ENCODE assay signal across 10 mouse cellular contexts in the genomic region with DNA sequence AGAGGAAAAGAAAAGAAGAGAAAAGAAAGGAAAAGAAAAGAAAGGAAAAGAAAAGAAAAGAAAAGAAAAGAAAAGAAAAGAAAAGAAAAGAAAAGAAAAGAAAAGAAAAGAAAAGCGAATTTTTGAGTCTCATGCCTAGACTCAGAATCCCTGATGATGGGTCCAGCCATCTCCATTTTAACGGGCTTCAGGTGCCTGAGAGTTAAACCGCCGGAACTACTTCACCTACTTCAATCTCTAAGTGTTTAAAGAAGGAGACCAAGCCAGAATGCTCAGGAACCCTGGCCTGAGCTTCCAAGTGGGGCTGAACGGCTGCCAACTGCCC. TPM values are rescaled to one million over a fixed set of nuclear protein-coding genes. Genes with fewer than 3 reads are reported as not detected.
DNase-seq lines count a peak whose midpoint lies in the region; ATAC-seq and TF ChIP-seq lines count a peak whose summit lies in the region.
"Not testable (repeated sequence)": the region's sequence is repeated elsewhere in the genome, so short reads cannot be mapped to it uniquely, and the experiment has no call there.
"Had no signal": no experiment of that assay in that cellular context is flagged by ENCODE, and none has a peak within 500 bp of the region (broad histone marks: within the 10 kb centered on the region; RNA-seq: fewer than 3 reads in every experiment).

No protein-coding gene starts in this region.

- TF ChIP-seq CTCF in cortical plate, adult 2 months (IDR thresholded peaks at IDR 0.05; ENCODE audit: extremely low read depth, insufficient read depth, low read length); heart, postnatal 0 days (IDR thresholded peaks at IDR 0.05; ENCODE audit: low read depth); intestine, postnatal 0 days (IDR thresholded peaks at IDR 0.05; ENCODE audit: low read depth): not testable (repeated sequence)

- H3K9ac ChIP-seq in forebrain, embryonic 15.5 days (replicated peaks), result peak overlapping the region; percentile 82
- not testable (repeated sequence) for H3K9ac ChIP-seq in heart, postnatal 0 days (replicated peaks; ENCODE audit: low read depth, low read length); intestine, postnatal 0 days (ENCODE audit: low read depth, low read length)
- peak overlapping the region; percentile 54 for H3K9ac ChIP-seq in limb, embryonic 15.5 days
- H3K9ac ChIP-seq in neural tube, embryonic 14.5 days (replicated peaks; ENCODE audit: low read depth, low read length), result peak overlapping the region; percentile 61

- H3K9me3 ChIP-seq in forebrain, embryonic 15.5 days; heart, postnatal 0 days (replicated peaks; ENCODE audit: control insufficient read depth, low read length); intestine, postnatal 0 days (ENCODE audit: control insufficient read depth); limb, embryonic 15.5 days; megakaryocyte, embryonic 14.5 days; neural tube, embryonic 14.5 days (ENCODE audit: control insufficient read depth, low read length): not testable (repeated sequence)

- not testable (repeated sequence) for H3K27me3 ChIP-seq in forebrain, embryonic 15.5 days; heart, postnatal 0 days (ENCODE audit: control insufficient read depth, insufficient read depth, low read length); intestine, postnatal 0 days (replicated peaks; ENCODE audit: control insufficient read depth, insufficient read depth, low read length); limb, embryonic 15.5 days; neural tube, embryonic 14.5 days (ENCODE audit: control insufficient read depth, insufficient read depth, low read length)
- peaks cover 19% of the 10 kb centered on the region for H3K27me3 ChIP-seq in megakaryocyte, embryonic 14.5 days (replicated peaks)

- H3K36me3 ChIP-seq in forebrain, embryonic 15.5 days; heart, postnatal 0 days (replicated peaks; ENCODE audit: control insufficient read depth, insufficient read depth, low read length); intestine, postnatal 0 days (ENCODE audit: control insufficient read depth, insufficient read depth); limb, embryonic 15.5 days; megakaryocyte, embryonic 14.5 days (replicated peaks; ENCODE audit: low read length); neural tube, embryonic 14.5 days (ENCODE audit: control insufficient read depth, insufficient read depth, low read length): not testable (repeated sequence)

- H3K4me3 ChIP-seq in cortical plate, adult 2 months (ENCODE audit: insufficient read depth, low read length), result peak overlapping the region; percentile 61
- H3K4me3 ChIP-seq in forebrain, embryonic 15.5 days, result peak overlapping the region; percentile 66
- peak overlapping the region; percentile 59 for H3K4me3 ChIP-seq in heart, postnatal 0 days (ENCODE audit: low read depth, low read length)
- H3K4me3 ChIP-seq in intestine, postnatal 0 days (ENCODE audit: low read depth, low read length), result peak overlapping the region; percentile 55
- peak overlapping the region; percentile 59 for H3K4me3 ChIP-seq in limb, embryonic 15.5 days
- peak overlapping the region; percentile 90 for H3K4me3 ChIP-seq in megakaryocyte, embryonic 14.5 days (replicated peaks)
- peak overlapping the region; percentile 60 for H3K4me3 ChIP-seq in neural tube, embryonic 14.5 days (ENCODE audit: low read depth, low read length)

- TF ChIP-seq EP300 in heart, postnatal 0 days (IDR thresholded peaks at IDR 0.05; ENCODE audit: low read depth), result not testable (repeated sequence)

- not testable (repeated sequence) for TF ChIP-seq POLR2A in cortical plate, adult 2 months (IDR thresholded peaks at IDR 0.05; ENCODE audit: extremely low read depth, insufficient read depth, low read length)

- H3K4me2 ChIP-seq in forebrain, embryonic 15.5 days (replicated peaks), result peak overlapping the region; percentile 88
- H3K4me2 ChIP-seq in heart, postnatal 0 days (ENCODE audit: low read depth, low read length), result peak overlapping the region; percentile 77
- peak overlapping the region; percentile 89 for H3K4me2 ChIP-seq in intestine, postnatal 0 days (replicated peaks; ENCODE audit: low read depth)
- H3K4me2 ChIP-seq in limb, embryonic 15.5 days, result peak overlapping the region; percentile 91
- peak overlapping the region; percentile 73 for H3K4me2 ChIP-seq in neural tube, embryonic 14.5 days (ENCODE audit: low read depth, low read length)

- 1% methylated on average over 5 of the region's 5 CpGs for WGBS in forebrain, embryonic 15.5 days
- whole genome bisulfite sequencing in heart, postnatal 0 days, result 9% methylated on average over 5 of the region's 5 CpGs
- WGBS in intestine, postnatal 0 days, result 4% methylated on average over 5 of the region's 5 CpGs
- 4% methylated on average over 5 of the region's 5 CpGs for WGBS in limb, embryonic 15.5 days
- 4% methylated on average over 5 of the region's 5 CpGs for WGBS in neural tube, embryonic 14.5 days

- not testable (repeated sequence) for ATAC-seq in forebrain, embryonic 15.5 days (replicated peaks); heart, postnatal 0 days (ENCODE audit: insufficient read depth, low read depth); intestine, postnatal 0 days; limb, embryonic 15.5 days (ENCODE audit: insufficient number of reproducible peaks, low FRiP score, low TSS enrichment, low read depth); neural tube, embryonic 14.5 days (ENCODE audit: low read depth)

- H3K27ac ChIP-seq in cortical plate, adult 2 months (ENCODE audit: insufficient read depth, low read length); heart, postnatal 0 days (ENCODE audit: low read depth); intestine, postnatal 0 days (ENCODE audit: low read depth, low read length); limb, embryonic 15.5 days; neural tube, embryonic 14.5 days (ENCODE audit: low read depth, low read length): not testable (repeated sequence)
- peak overlapping the region; percentile 64; the same call in 1 of the 2 replicates for H3K27ac ChIP-seq in forebrain, embryonic 15.5 days (replicated peaks)

- H3K4me1 ChIP-seq in cortical plate, adult 2 months (ENCODE audit: control insufficient read depth, insufficient read depth, low read length); forebrain, embryonic 15.5 days; heart, postnatal 0 days (ENCODE audit: control insufficient read depth, insufficient read depth); intestine, postnatal 0 days (replicated peaks; ENCODE audit: control insufficient read depth, insufficient read depth, low read length); limb, embryonic 15.5 days; megakaryocyte, embryonic 14.5 days; neural tube, embryonic 14.5 days (ENCODE audit: control insufficient read depth, insufficient read depth, low read length): not testable (repeated sequence)

- not testable (repeated sequence) for DNase-seq in heart, postnatal 0 days (ENCODE audit: low spot score)

RNA-seq across cellular contexts. Expression of a gene that starts 0.3 kb away (rescaled TPM):
- 5.8 and 7.7 TPM in 2 replicates for polyA plus RNA-seq in cortical plate, adult 2 months (2012; rRNA removed)
- polyA plus RNA-seq in forebrain, embryonic 15.5 days (2015; fragmentation: Nextera tagmentation; extraction: Ambion mirVana), result 2.2 and 3.0 TPM in 2 replicates
- total RNA-seq in heart, postnatal 0 days (2014; rRNA removed; ENCODE audit: low replicate concordance), result not detected in 2 replicates
- 0.05 and 0.07 TPM in 2 replicates for polyA plus RNA-seq in heart, postnatal 0 days (2015; fragmentation: Nextera tagmentation; extraction: Ambion mirVana)
- polyA plus RNA-seq in intestine, postnatal 0 days (2015; fragmentation: Nextera tagmentation; extraction: Ambion mirVana), result 0.05 and 0.09 TPM in 2 replicates
- polyA plus RNA-seq in limb, embryonic 15.5 days (2015; fragmentation: Nextera tagmentation; extraction: Ambion mirVana), result 0.53 and 0.65 TPM in 2 replicates
- polyA plus RNA-seq in megakaryocyte, embryonic 14.5 days (2012; ENCODE audit: insufficient read depth, low replicate concordance), result 1.9 TPM in 1 of 2 replicates, not detected in the other
- 2.6 and 2.9 TPM in 2 replicates for polyA plus RNA-seq in neural tube, embryonic 14.5 days (2014; fragmentation: Nextera tagmentation; extraction: Ambion mirVana)
- total RNA-seq: gastrocnemius, postnatal 25 days; MEL had no signal
- polyA plus RNA-seq: large intestine, adult 2 months had no signal
